Comparison of ENCODE assay signal across 8 mouse cellular contexts in the genomic region with DNA sequence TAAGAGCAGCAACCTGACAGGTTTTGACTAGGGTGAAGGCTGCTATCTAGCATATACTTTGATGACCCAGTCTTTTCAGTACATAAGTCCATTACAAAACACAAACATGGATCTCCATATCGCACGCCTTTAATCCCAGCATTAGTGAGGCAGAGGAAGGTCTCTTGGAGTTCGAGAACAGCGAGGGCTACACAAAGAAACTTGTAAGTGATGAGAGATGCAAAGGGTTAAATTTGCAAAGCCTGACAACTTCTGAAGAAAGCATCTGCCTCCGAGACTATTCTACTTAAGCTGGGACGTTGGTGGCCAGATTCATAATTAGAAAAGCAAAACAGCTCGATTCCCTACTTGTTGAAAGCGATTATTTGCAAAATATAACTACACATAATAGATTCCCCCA. TPM values are rescaled to one million over a fixed set of nuclear protein-coding genes. Genes with fewer than 3 reads are reported as not detected.
DNase-seq lines count a peak whose midpoint lies in the region; ATAC-seq lines count a peak whose summit lies in the region.

No protein-coding gene starts in this region.

- intact Hi-C loops in heart, postnatal 14 days (cut with DNase I): loop anchor here (2.0 to 5.0 kb wide), 2 partner anchors 30 to 122 kb away; a partner anchor contains a TSS

- ATAC-seq in heart, embryonic 16.5 days (replicated peaks; ENCODE audit: extremely low read depth, insufficient read depth, low FRiP score): peak; percentile 5; the same call in 1 of the 2 replicates
- ATAC-seq in hindbrain, embryonic 16.5 days: peak; percentile 17
- ATAC-seq in midbrain, embryonic 14.5 days (ENCODE audit: low FRiP score, low TSS enrichment): peak; percentile 26
- no peak for ATAC-seq in granulocyte monocyte progenitor cell, adult 5-6 weeks (replicated peaks; ENCODE audit: poor library complexity, severe bottlenecking)

- peak overlapping the region; percentile 82 for H3K27ac ChIP-seq in heart, embryonic 16.5 days (ENCODE audit: low read length)
- H3K27ac ChIP-seq in brown adipose tissue, adult 24 weeks (replicated peaks; ENCODE audit: low read depth, low read length): peak overlapping the region; percentile 85
- peak overlapping the region; percentile 41; the same call in 1 of the 2 replicates for H3K27ac ChIP-seq in hindbrain, embryonic 16.5 days (ENCODE audit: low read depth, low read length)
- H3K27ac ChIP-seq in midbrain, embryonic 14.5 days (replicated peaks; ENCODE audit: low read depth, low read length): 0 out of 2 replicates have a peak overlapping the region, but pooled peaks have one; percentile 6

- H3K4me1 ChIP-seq in heart, embryonic 16.5 days (ENCODE audit: control insufficient read depth, insufficient read depth, low read length): peaks cover 10% of the 10 kb centered on the region
- H3K4me1 ChIP-seq in brown adipose tissue, adult 24 weeks (ENCODE audit: control insufficient read depth, insufficient read depth, insufficient read length, low read length): peaks cover 3% of the 10 kb centered on the region; the same call in 1 of the 2 replicates
- peaks cover 2% of the 10 kb centered on the region; the same call in 1 of the 2 replicates for H3K4me1 ChIP-seq in hindbrain, embryonic 16.5 days (ENCODE audit: control insufficient read depth, insufficient read depth, low read depth, low read length)
- peaks cover 8% of the 10 kb centered on the region; the same call in 1 of the 2 replicates for H3K4me1 ChIP-seq in midbrain, embryonic 14.5 days (ENCODE audit: control insufficient read depth, insufficient read depth, low read length)

- 6% methylated on average over 8 of the region's 8 CpGs for WGBS in heart, embryonic 16.5 days
- 4% methylated on average over 8 of the region's 8 CpGs for WGBS in hindbrain, embryonic 16.5 days
- WGBS in midbrain, embryonic 14.5 days: 6% methylated on average over 8 of the region's 8 CpGs

- DNase-seq in heart, postnatal 14 days: no peak
- DNase-seq in midbrain, embryonic 14.5 days: no peak
- no peak for DNase-seq in frontal cortex, postnatal 36 days (ENCODE audit: low spot score in 2 of 2)
- DNase-seq in adrenal gland, postnatal 25 days: no peak

- no peaks in the 10 kb centered on the region for H3K27me3 ChIP-seq in heart, embryonic 16.5 days (ENCODE audit: control insufficient read depth, insufficient read depth, low read length)
- no peaks in the 10 kb centered on the region for H3K27me3 ChIP-seq in hindbrain, embryonic 16.5 days (replicated peaks; ENCODE audit: control insufficient read depth, insufficient read depth, low read length)
- H3K27me3 ChIP-seq in midbrain, embryonic 14.5 days (ENCODE audit: control insufficient read depth, insufficient read depth, low read length): no peaks in the 10 kb centered on the region

- H3K4me2 ChIP-seq in heart, embryonic 16.5 days (ENCODE audit: low read depth, low read length): peak overlapping the region; percentile 74
- peak overlapping the region; percentile 61 for H3K4me2 ChIP-seq in hindbrain, embryonic 16.5 days (ENCODE audit: low read length)
- peak overlapping the region; percentile 49 for H3K4me2 ChIP-seq in midbrain, embryonic 14.5 days (ENCODE audit: low read length)

- H3K4me3 ChIP-seq in heart, embryonic 16.5 days (ENCODE audit: low read length): peak overlapping the region; percentile 84
- peak overlapping the region; percentile 79 for H3K4me3 ChIP-seq in brown adipose tissue, adult 24 weeks (ENCODE audit: insufficient read depth, low read depth, low read length)
- H3K4me3 ChIP-seq in hindbrain, embryonic 16.5 days (ENCODE audit: low read length): peak overlapping the region; percentile 66
- peak overlapping the region; percentile 65 for H3K4me3 ChIP-seq in midbrain, embryonic 14.5 days (replicated peaks; ENCODE audit: low read depth, low read length)

- no peaks in the 10 kb centered on the region for H3K9me3 ChIP-seq in heart, embryonic 16.5 days (replicated peaks; ENCODE audit: control insufficient read depth, low read length)
- no peaks in the 10 kb centered on the region for H3K9me3 ChIP-seq in hindbrain, embryonic 16.5 days (ENCODE audit: control insufficient read depth, low read length)
- H3K9me3 ChIP-seq in midbrain, embryonic 14.5 days (ENCODE audit: control insufficient read depth, low read length): no peaks in the 10 kb centered on the region

- H3K9ac ChIP-seq in heart, embryonic 16.5 days (ENCODE audit: low read length): peak overlapping the region; percentile 58
- 0 out of 2 replicates have a peak overlapping the region, but pooled peaks have one; percentile 4 for H3K9ac ChIP-seq in hindbrain, embryonic 16.5 days (ENCODE audit: low read depth, low read length)
- no peak overlapping the region for H3K9ac ChIP-seq in midbrain, embryonic 14.5 days (replicated peaks; ENCODE audit: low read length)

- H3K36me3 ChIP-seq in heart, embryonic 16.5 days (ENCODE audit: control insufficient read depth, insufficient read depth): peaks cover 28% of the 10 kb centered on the region
- peaks cover 21% of the 10 kb centered on the region for H3K36me3 ChIP-seq in hindbrain, embryonic 16.5 days (ENCODE audit: control insufficient read depth, insufficient read depth, low read length)
- peaks cover 48% of the 10 kb centered on the region for H3K36me3 ChIP-seq in midbrain, embryonic 14.5 days (ENCODE audit: control insufficient read depth, insufficient read depth, low read length)

RNA-seq across cellular contexts. Expression of a gene that starts 0.4 kb away (rescaled TPM):
- polyA plus RNA-seq in heart, embryonic 16.5 days (2015; fragmentation: Nextera tagmentation; extraction: Ambion mirVana): 77.5 and 89.0 TPM in 2 replicates
- total RNA-seq in heart, postnatal 14 days (2021): 10 to 100 TPM; 40.6 to 41.9 TPM
- 32.1 and 34.0 TPM in 2 replicates for polyA plus RNA-seq in brown adipose tissue, adult 24 weeks (2012; ENCODE audit: insufficient read depth, insufficient read length, missing spikeins)
- polyA plus RNA-seq in hindbrain, embryonic 16.5 days (2015; fragmentation: Nextera tagmentation; extraction: Ambion mirVana): 133 and 137 TPM in 2 replicates
- polyA plus RNA-seq in midbrain, embryonic 14.5 days (2014; fragmentation: Nextera tagmentation; extraction: Ambion mirVana): 132 and 144 TPM in 2 replicates
- total RNA-seq in granulocyte monocyte progenitor cell, adult 5-6 weeks (2014; fragmentation: Nextera tagmentation): 49.2 and 55.8 TPM in 2 replicates
- total RNA-seq in granulocyte monocyte progenitor cell, adult 5-6 weeks (2017): 34.7 and 40.2 TPM in 2 replicates
- total RNA-seq in adrenal gland, postnatal 25 days (2021): 82.3 and 102 TPM in 2 replicates

RNA-seq across cellular contexts. Expression of a gene that starts 10.4 kb away (rescaled TPM):
- polyA plus RNA-seq in heart, embryonic 16.5 days (2015; fragmentation: Nextera tagmentation; extraction: Ambion mirVana): 8.0 TPM in 2 replicates
- total RNA-seq in heart, postnatal 14 days (2021): 1 to 10 TPM; 3.8 to 4.5 TPM
- 5.1 and 5.5 TPM in 2 replicates for polyA plus RNA-seq in brown adipose tissue, adult 24 weeks (2012; ENCODE audit: insufficient read depth, insufficient read length, missing spikeins)
- polyA plus RNA-seq in hindbrain, embryonic 16.5 days (2015; fragmentation: Nextera tagmentation; extraction: Ambion mirVana): 18.2 and 20.9 TPM in 2 replicates
- polyA plus RNA-seq in midbrain, embryonic 14.5 days (2014; fragmentation: Nextera tagmentation; extraction: Ambion mirVana): 16.3 and 16.7 TPM in 2 replicates
- total RNA-seq in granulocyte monocyte progenitor cell, adult 5-6 weeks (2014; fragmentation: Nextera tagmentation): 10.6 and 17.5 TPM in 2 replicates
- 1.3 and 3.9 TPM in 2 replicates for total RNA-seq in granulocyte monocyte progenitor cell, adult 5-6 weeks (2017)
- 10.4 and 11.7 TPM in 2 replicates for total RNA-seq in adrenal gland, postnatal 25 days (2021)

RNA-seq across cellular contexts. Expression of a gene that starts 28.6 kb away (rescaled TPM):
- 0.55 and 1.6 TPM in 2 replicates for polyA plus RNA-seq in heart, embryonic 16.5 days (2015; fragmentation: Nextera tagmentation; extraction: Ambion mirVana)
- under 1 TPM; 0.41 to 0.83 TPM for total RNA-seq in heart, postnatal 14 days (2021)
- polyA plus RNA-seq in brown adipose tissue, adult 24 weeks (2012; ENCODE audit: insufficient read depth, insufficient read length, missing spikeins): not detected in 2 replicates
- polyA plus RNA-seq in hindbrain, embryonic 16.5 days (2015; fragmentation: Nextera tagmentation; extraction: Ambion mirVana): 0.36 and 0.85 TPM in 2 replicates
- 0.45 and 0.77 TPM in 2 replicates for polyA plus RNA-seq in midbrain, embryonic 14.5 days (2014; fragmentation: Nextera tagmentation; extraction: Ambion mirVana)
- 8.7 and 13.4 TPM in 2 replicates for total RNA-seq in granulocyte monocyte progenitor cell, adult 5-6 weeks (2014; fragmentation: Nextera tagmentation)
- 2.7 and 5.2 TPM in 2 replicates for total RNA-seq in granulocyte monocyte progenitor cell, adult 5-6 weeks (2017)
- total RNA-seq in adrenal gland, postnatal 25 days (2021): 0.36 TPM in 1 of 2 replicates, not detected in the other

RNA-seq across cellular contexts. Expression of a gene that starts 30.2 kb away (rescaled TPM):
- 8.7 and 9.6 TPM in 2 replicates for polyA plus RNA-seq in heart, embryonic 16.5 days (2015; fragmentation: Nextera tagmentation; extraction: Ambion mirVana)
- 10 to 100 TPM; 24.4 to 24.8 TPM for total RNA-seq in heart, postnatal 14 days (2021)
- polyA plus RNA-seq in brown adipose tissue, adult 24 weeks (2012; ENCODE audit: insufficient read depth, insufficient read length, missing spikeins): 19.9 and 25.6 TPM in 2 replicates
- polyA plus RNA-seq in hindbrain, embryonic 16.5 days (2015; fragmentation: Nextera tagmentation; extraction: Ambion mirVana): 11.6 and 15.2 TPM in 2 replicates
- 13.7 and 16.2 TPM in 2 replicates for polyA plus RNA-seq in midbrain, embryonic 14.5 days (2014; fragmentation: Nextera tagmentation; extraction: Ambion mirVana)
- total RNA-seq in granulocyte monocyte progenitor cell, adult 5-6 weeks (2014; fragmentation: Nextera tagmentation): 75.9 and 87.6 TPM in 2 replicates
- total RNA-seq in granulocyte monocyte progenitor cell, adult 5-6 weeks (2017): 24.3 and 31.9 TPM in 2 replicates
- total RNA-seq in adrenal gland, postnatal 25 days (2021): 59.6 and 61.3 TPM in 2 replicates

RNA-seq across cellular contexts. Expression of a gene that starts 42.6 kb away (rescaled TPM):
- 0.54 and 0.70 TPM in 2 replicates for polyA plus RNA-seq in heart, embryonic 16.5 days (2015; fragmentation: Nextera tagmentation; extraction: Ambion mirVana)
- under 1 TPM; 0.60 to 0.66 TPM for total RNA-seq in heart, postnatal 14 days (2021)
- polyA plus RNA-seq in brown adipose tissue, adult 24 weeks (2012; ENCODE audit: insufficient read depth, insufficient read length, missing spikeins): 0.54 TPM in 1 of 2 replicates, not detected in the other
- polyA plus RNA-seq in hindbrain, embryonic 16.5 days (2015; fragmentation: Nextera tagmentation; extraction: Ambion mirVana): 67.4 and 77.9 TPM in 2 replicates
- polyA plus RNA-seq in midbrain, embryonic 14.5 days (2014; fragmentation: Nextera tagmentation; extraction: Ambion mirVana): 43.2 and 57.1 TPM in 2 replicates
- not detected in 2 replicates for total RNA-seq in granulocyte monocyte progenitor cell, adult 5-6 weeks (2014; fragmentation: Nextera tagmentation)
- not detected in 2 replicates for total RNA-seq in granulocyte monocyte progenitor cell, adult 5-6 weeks (2017)
- 1.2 and 2.1 TPM in 2 replicates for total RNA-seq in adrenal gland, postnatal 25 days (2021)

Comparison
In these comparisons a context has a peak if more than half of its experiments do, and no peak if none do; other contexts are left out.
1. H3K27ac ChIP-seq: peak in every context shown above with its lines; median percentile 85 in brown adipose tissue, adult 24 weeks; 82 in heart, embryonic 16.5 days; 41 in hindbrain, embryonic 16.5 days; 6 in midbrain, embryonic 14.5 days.